Mouse (Mus musculus) megakaryocyte, embryonic 14.5 days (primary cell): ENCODE results near the gene Wrap53.

Experiments
- FLI1 ChIP-seq: IDR thresholded peaks from 2 replicates; pipeline ENCODE4 v1.6.1; 2012; ENCODE audit warnings: low read length, inconsistent platforms, mixed read lengths
- GATA1 ChIP-seq: IDR thresholded peaks from 3 replicates; pipeline ENCODE4 v1.6.1; 2012; ENCODE audit warnings: mixed read lengths, low read length, inconsistent platforms, borderline replicate concordance

DNA sequence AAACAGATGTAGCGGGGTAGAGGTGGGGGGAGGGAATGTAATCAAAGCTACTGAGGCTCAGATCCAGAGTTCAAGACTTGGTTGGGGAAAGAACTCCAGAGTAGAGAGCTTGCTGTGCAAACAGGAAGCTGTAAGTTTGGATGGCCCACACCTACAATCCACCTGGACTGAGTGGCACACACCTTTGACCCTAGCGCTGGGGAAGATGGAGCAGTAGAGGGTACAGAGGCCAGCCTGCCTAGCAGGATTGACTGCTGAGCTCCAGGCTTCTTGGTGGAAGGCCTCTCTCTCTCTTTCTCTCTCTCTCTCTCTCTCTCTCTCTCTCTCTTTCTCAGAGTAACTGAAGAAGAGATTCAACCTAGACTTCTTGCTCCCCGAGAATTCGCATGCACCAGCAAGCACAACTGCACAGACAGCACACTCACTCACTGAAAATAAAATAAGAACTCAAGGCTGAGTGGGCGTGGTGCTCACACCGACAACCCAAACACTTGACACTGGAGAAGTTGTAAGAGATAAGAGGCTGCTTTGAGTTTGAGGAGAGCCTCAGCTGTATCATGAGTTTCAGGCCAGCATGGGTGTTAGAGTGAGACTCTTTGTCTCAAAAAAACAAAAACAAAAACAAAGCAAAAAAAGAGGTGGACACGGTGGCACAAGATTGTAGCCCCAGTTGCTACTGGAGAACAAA, 40.5 kb upstream of the Wrap53 start:
- TF ChIP-seq GATA1 (no peak), FLI1 (no peak)
